Mouse (Mus musculus): ENCODE results near the gene Gh. TPM values are rescaled to one million over a fixed set of nuclear protein-coding genes. Genes with fewer than 3 reads are reported as not detected.

The Gh gene
- polyA plus RNA-seq, 1 experiment from 2014 or later: not detected

- Histone ChIP-seq H3K27ac (no peak overlapping the region), H3K4me1 (replicated peaks) (peaks cover 21% of the 10 kb centered on the region), H3K4me3 (no peak overlapping the region), H3K9me3 (no peaks in the 10 kb centered on the region), H3K27me3 (ENCODE audit: insufficient read depth, poor library complexity, severe bottlenecking) (no peaks in the 10 kb centered on the region), H3K36me3 (peaks cover 92% of the 10 kb centered on the region)
- DNase-seq (ENCODE audit: low spot score): no peak
- 94% methylated on average over 9 of the region's 9 CpGs for WGBS
Observed at GRCm38 (mm10) chr11:106263963-106264362, 37.7 kb downstream of the Gh start.

- Histone ChIP-seq H3K4me3 (no peak overlapping the region), H3K36me3 (peaks cover 89% of the 10 kb centered on the region), H3K9me3 (no peaks in the 10 kb centered on the region), H3K27me3 (ENCODE audit: insufficient read depth, poor library complexity, severe bottlenecking) (no peaks in the 10 kb centered on the region), H3K27ac (no peak overlapping the region), H3K4me1 (replicated peaks) (peaks cover 13% of the 10 kb centered on the region)
- 87% methylated on average over 14 of the region's 14 CpGs for WGBS
- DNase-seq (ENCODE audit: low spot score): no peak
Observed at GRCm38 (mm10) chr11:106260826-106261450, 40.7 kb downstream of the Gh start.

- 78% methylated on average over 5 of the region's 5 CpGs for WGBS
- H3K4me1 ChIP-seq (replicated peaks): peaks cover 24% of the 10 kb centered on the region
- DNase-seq (ENCODE audit: low spot score): no peak
- H3K4me3 ChIP-seq: peak overlapping the region; percentile 69
- H3K27ac ChIP-seq: peak overlapping the region; percentile 95
- no peaks in the 10 kb centered on the region for H3K9me3 ChIP-seq
- H3K27me3 ChIP-seq (ENCODE audit: insufficient read depth, poor library complexity, severe bottlenecking): no peaks in the 10 kb centered on the region
- H3K36me3 ChIP-seq: peaks cover 78% of the 10 kb centered on the region
Observed at GRCm38 (mm10) chr11:106256775-106257174, 44.9 kb downstream of the Gh start.

- Histone ChIP-seq H3K27ac (peak within 1 kb of the TSS; percentile 95), H3K9me3 (no peaks in the 10 kb centered on the region), H3K36me3 (peaks cover 78% of the 10 kb centered on the region), H3K4me1 (replicated peaks) (peaks cover 24% of the 10 kb centered on the region), H3K4me3 (peak within 1 kb of the TSS; percentile 69), H3K27me3 (ENCODE audit: insufficient read depth, poor library complexity, severe bottlenecking) (no peaks in the 10 kb centered on the region)
- WGBS: under 1% methylated on average over 42 of the region's 42 CpGs
- DNase-seq (ENCODE audit: low spot score): peak; percentile 96
Observed at GRCm38 (mm10) chr11:106255685-106256451, 45.8 kb downstream of the Gh start, which contains the start of the genes Ftsj3 and Psmc5. Gene Ftsj3, minus strand, starts transcription at chr11:106256079. Gene Psmc5, plus strand, starts transcription at chr11:106256154.

GRCm38 (mm10) chr11:106255174-106255573, 46.5 kb downstream of the Gh start:
- Histone ChIP-seq H3K36me3 (peaks cover 78% of the 10 kb centered on the region), H3K27ac (peak overlapping the region; percentile 95), H3K4me1 (replicated peaks) (peaks cover 24% of the 10 kb centered on the region), H3K9me3 (no peaks in the 10 kb centered on the region), H3K4me3 (peak overlapping the region; percentile 69), H3K27me3 (ENCODE audit: insufficient read depth, poor library complexity, severe bottlenecking) (no peaks in the 10 kb centered on the region)
- 4% methylated on average over 22 of the region's 22 CpGs for WGBS
- DNase-seq (ENCODE audit: low spot score): no peak

- Histone ChIP-seq H3K27me3 (ENCODE audit: insufficient read depth, poor library complexity, severe bottlenecking) (no peaks in the 10 kb centered on the region), H3K4me1 (replicated peaks) (peaks cover 24% of the 10 kb centered on the region), H3K27ac (no peak overlapping the region), H3K36me3 (peaks cover 78% of the 10 kb centered on the region), H3K9me3 (no peaks in the 10 kb centered on the region), H3K4me3 (peak overlapping the region; percentile 69)
- 29% methylated on average over 2 of the region's 2 CpGs for WGBS
- DNase-seq (ENCODE audit: low spot score): no peak
Observed at GRCm38 (mm10) chr11:106254767-106255166, 46.9 kb downstream of the Gh start.

Other genes with a start within 250 kb of the Gh start
- 10.4 and 14.0 TPM in 2 replicates for gene Taco1, start 235.8 kb downstream of the Gh start, polyA plus RNA-seq (2016; fragmentation: Nextera tagmentation; extraction: Ambion mirVana)
- gene Map3k3, start 217.3 kb downstream of the Gh start, polyA plus RNA-seq (2016; fragmentation: Nextera tagmentation; extraction: Ambion mirVana): 21.7 and 23.5 TPM in 2 replicates
- gene Gm10840, start 141.0 kb downstream of the Gh start, polyA plus RNA-seq (2016; fragmentation: Nextera tagmentation; extraction: Ambion mirVana): 0.67 TPM in 1 of 2 replicates, not detected in the other
- 366 and 418 TPM in 2 replicates for gene Limd2, start 141.0 kb downstream of the Gh start, polyA plus RNA-seq (2016; fragmentation: Nextera tagmentation; extraction: Ambion mirVana)
- gene Strada, start 99.7 kb downstream of the Gh start, polyA plus RNA-seq (2016; fragmentation: Nextera tagmentation; extraction: Ambion mirVana): 37.8 and 46.0 TPM in 2 replicates
- 57.7 and 69.0 TPM in 2 replicates for gene Ccdc47, start 85.5 kb downstream of the Gh start, polyA plus RNA-seq (2016; fragmentation: Nextera tagmentation; extraction: Ambion mirVana)
- 85.6 and 98.1 TPM in 2 replicates for gene Ddx42, start 84.9 kb downstream of the Gh start, polyA plus RNA-seq (2016; fragmentation: Nextera tagmentation; extraction: Ambion mirVana)
- gene Ftsj3, start 45.8 kb downstream of the Gh start, polyA plus RNA-seq (2016; fragmentation: Nextera tagmentation; extraction: Ambion mirVana): 52.6 and 78.7 TPM in 2 replicates
- 371 and 420 TPM in 2 replicates for gene Psmc5, start 45.7 kb downstream of the Gh start, polyA plus RNA-seq (2016; fragmentation: Nextera tagmentation; extraction: Ambion mirVana)
- gene Smarcd2, start 28.9 kb downstream of the Gh start, polyA plus RNA-seq (2016; fragmentation: Nextera tagmentation; extraction: Ambion mirVana): 24.9 and 27.3 TPM in 2 replicates
- 0.12 and 0.25 TPM in 2 replicates for gene Tcam1, start 25.2 kb downstream of the Gh start, polyA plus RNA-seq (2016; fragmentation: Nextera tagmentation; extraction: Ambion mirVana)
- gene Cd79b, start 12.9 kb upstream of the Gh start, polyA plus RNA-seq (2016; fragmentation: Nextera tagmentation; extraction: Ambion mirVana): 0.90 and 2.0 TPM in 2 replicates
- gene Scn4a, start 51.4 kb upstream of the Gh start, polyA plus RNA-seq (2016; fragmentation: Nextera tagmentation; extraction: Ambion mirVana): 0.05 TPM in 2 replicates
- not detected in 2 replicates for gene Prr29, start 63.6 kb upstream of the Gh start, polyA plus RNA-seq (2016; fragmentation: Nextera tagmentation; extraction: Ambion mirVana)
- 16.9 and 17.2 TPM in 2 replicates for gene Icam2, start 86.2 kb upstream of the Gh start, polyA plus RNA-seq (2016; fragmentation: Nextera tagmentation; extraction: Ambion mirVana)
- gene Ern1, start 186.0 kb upstream of the Gh start, polyA plus RNA-seq (2016; fragmentation: Nextera tagmentation; extraction: Ambion mirVana): 6.3 and 7.1 TPM in 2 replicates

Measured in hindbrain, embryonic 10.5 days (tissue).